Mouse (Mus musculus) lung, embryonic 16.5 days (tissue): ENCODE results near the gene Lig1. TPM values are rescaled to one million over a fixed set of nuclear protein-coding genes. Genes with fewer than 3 reads are reported as not detected.

Experiments
- ATAC-seq: fragments of 200-750 bp; cut with Nextera tagmentation; 2 replicates; pipeline ENCODE4 v1.8.0; 2017; ENCODE audit warnings: low read depth, mild to moderate bottlenecking, moderate library complexity
- H3K27ac ChIP-seq: fragments of 300-500 bp; sonication (generic); 2 replicates; pipeline ENCODE4 v1.5.1; 2014; ENCODE audit warnings: mild to moderate bottlenecking, control low read depth, low read length
- H3K27me3 ChIP-seq: fragments of 300-500 bp; sonication (generic); 2 replicates; pipeline ENCODE4 v1.6.1; 2014; ENCODE audit warnings: low read depth, low read length, mixed read lengths; ENCODE audit not compliant: control insufficient read depth, insufficient read depth
- H3K36me3 ChIP-seq: fragments of 300-500 bp; sonication (generic); 2 replicates; pipeline ENCODE4 v1.6.1; 2014; ENCODE audit warnings: low read length; ENCODE audit not compliant: control insufficient read depth, insufficient read depth
- H3K4me1 ChIP-seq: fragments of 300-500 bp; sonication (generic); replicated peaks from 2 replicates; pipeline ENCODE4 v1.6.1; 2014; ENCODE audit warnings: low read length, mixed read lengths; ENCODE audit not compliant: control insufficient read depth, insufficient read depth
- H3K4me2 ChIP-seq: fragments of 300-500 bp; sonication (generic); 2 replicates; pipeline ENCODE4 v1.6.1; 2014; ENCODE audit warnings: low read depth, low read length, control low read depth
- H3K4me3 ChIP-seq: fragments of 300-500 bp; sonication (generic); 2 replicates; pipeline ENCODE4 v1.5.1; 2014; ENCODE audit warnings: mild to moderate bottlenecking, low read length, control low read depth
- H3K9ac ChIP-seq: fragments of 300-500 bp; sonication (generic); 2 replicates; pipeline ENCODE4 v1.6.1; 2014; ENCODE audit warnings: low read length, control low read depth
- H3K9me3 ChIP-seq: fragments of 300-500 bp; sonication (generic); 2 replicates; pipeline ENCODE4 v1.6.1; 2016; ENCODE audit warnings: low read length; ENCODE audit not compliant: control insufficient read depth
- polyA plus RNA-seq: library from polyadenylated mRNA; unstranded; fragments of >200 nt; fragmentation: Nextera tagmentation; extraction: Ambion mirVana; gene quantifications from 2 replicates; pipeline ENCODE4 v1.2.1, GENCODE M21; 2015

The Lig1 gene
- polyA plus RNA-seq, 1 experiment from 2014 or later, result 105 TPM

DNA sequence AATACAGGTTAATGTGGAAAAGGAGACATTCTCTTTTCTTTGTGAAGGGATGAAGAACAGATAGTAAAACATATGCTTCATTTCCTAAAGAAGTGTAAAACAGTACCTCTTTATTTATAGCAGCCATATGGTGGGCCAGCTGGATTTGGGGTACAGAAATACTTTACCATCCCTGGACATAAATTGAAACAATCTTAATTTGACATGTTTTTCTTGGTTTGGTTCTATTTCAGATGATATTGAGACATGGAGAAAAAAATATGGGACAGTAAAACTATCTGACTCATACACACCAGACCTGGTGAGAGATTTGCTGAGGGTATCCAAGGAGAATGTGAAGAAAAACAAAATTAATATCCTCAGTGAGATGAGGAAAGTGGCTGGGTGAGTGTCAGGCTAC lies 78.9 kb downstream of the Lig1 start:
- no peak overlapping the region for H3K9ac ChIP-seq
- no peak overlapping the region for H3K27ac ChIP-seq
- no peaks in the 10 kb centered on the region for H3K9me3 ChIP-seq
- no peaks in the 10 kb centered on the region for H3K4me1 ChIP-seq
- no peak overlapping the region for H3K4me3 ChIP-seq
- ATAC-seq, result no peak
- no peak overlapping the region for H3K4me2 ChIP-seq
- peaks cover 7% of the 10 kb centered on the region for H3K36me3 ChIP-seq
- H3K27me3 ChIP-seq, result no peaks in the 10 kb centered on the region

Other genes starting within 250 kb of the Lig1 start
- 157 and 173 TPM in 2 replicates for gene Chmp2a, start 242.5 kb upstream of the Lig1 start, polyA plus RNA-seq
- gene Ube2m, start 239.0 kb upstream of the Lig1 start, polyA plus RNA-seq, result 25.8 and 31.6 TPM in 2 replicates
- gene Mzf1, start 222.5 kb upstream of the Lig1 start, polyA plus RNA-seq, result 4.2 and 5.1 TPM in 2 replicates
- gene Vmn1r85, start 182.1 kb upstream of the Lig1 start, polyA plus RNA-seq, result not detected in 2 replicates
- gene Vmn1r86, start 157.4 kb upstream of the Lig1 start, polyA plus RNA-seq, result not detected in 2 replicates
- gene Vmn1r87, start 137.1 kb upstream of the Lig1 start, polyA plus RNA-seq, result not detected in 2 replicates
- not detected in 2 replicates for gene Vmn1r88, start 117.7 kb upstream of the Lig1 start, polyA plus RNA-seq
- not detected in 2 replicates for gene Vmn1r89, start 64.3 kb upstream of the Lig1 start, polyA plus RNA-seq
- 8.9 and 9.7 TPM in 2 replicates for gene Zswim9, start 1.4 kb downstream of the Lig1 start, polyA plus RNA-seq
- gene Pla2g4c, start 47.4 kb downstream of the Lig1 start, polyA plus RNA-seq, result 1.3 and 1.5 TPM in 2 replicates
- not detected in 2 replicates for gene Cabp5, start 120.8 kb downstream of the Lig1 start, polyA plus RNA-seq
- gene Bsph1, start 173.6 kb downstream of the Lig1 start, polyA plus RNA-seq, result not detected in 2 replicates